Mouse (Mus musculus): ENCODE measurements around the gene Ugt2b34. TPM values are rescaled to one million over a fixed set of nuclear protein-coding genes. Genes with fewer than 3 reads are reported as not detected.

Gene Ugt2b34
- polyA plus RNA-seq, 1 experiment from 2014 or later, result 69.1 TPM

- peaks cover 7% of the 10 kb centered on the region; the same call in 1 of the 2 replicates for H3K36me3 ChIP-seq (ENCODE audit: control insufficient read depth, insufficient read depth, low read length)
- no peak overlapping the region for H3K4me2 ChIP-seq (replicated peaks; ENCODE audit: low read depth, low read length)
- 91% methylated on average over 2 of the region's 2 CpGs for WGBS
- ATAC-seq (ENCODE audit: insufficient number of reproducible peaks, insufficient read depth, low FRiP score, low read depth), result no peak
- no peaks in the 10 kb centered on the region for H3K9me3 ChIP-seq (ENCODE audit: control insufficient read depth, low read depth, low read length)
- H3K27ac ChIP-seq (ENCODE audit: low read length), result no peak overlapping the region
- no peak overlapping the region for H3K9ac ChIP-seq (replicated peaks; ENCODE audit: low read depth, low read length)
- H3K4me3 ChIP-seq (ENCODE audit: low read depth, low read length), result no peak overlapping the region
- H3K27me3 ChIP-seq (ENCODE audit: control insufficient read depth, insufficient read depth, low read length), result no peaks in the 10 kb centered on the region
- no peaks in the 10 kb centered on the region for H3K4me1 ChIP-seq (ENCODE audit: control insufficient read depth, insufficient read depth, low read length)
These were observed 66.5 kb downstream of the Ugt2b34 start for GRCm38 (mm10) chr5:86840207-86840606.

Other genes with a start within 250 kb of the Ugt2b34 start
- 0.59 and 1.1 TPM in 2 replicates for gene Tmprss11b, start 230.6 kb downstream of the Ugt2b34 start, polyA plus RNA-seq (2014; fragmentation: Nextera tagmentation; extraction: Ambion mirVana)
- gene Tmprss11e, start 161.1 kb downstream of the Ugt2b34 start, polyA plus RNA-seq (2014; fragmentation: Nextera tagmentation; extraction: Ambion mirVana), result not detected in 2 replicates
- 50.6 and 53.4 TPM in 2 replicates for gene Ythdc1, start 102.7 kb downstream of the Ugt2b34 start, polyA plus RNA-seq (2014; fragmentation: Nextera tagmentation; extraction: Ambion mirVana)
- gene Ugt2b1, start 19.6 kb upstream of the Ugt2b34 start, polyA plus RNA-seq (2014; fragmentation: Nextera tagmentation; extraction: Ambion mirVana), result 0.10 TPM in 1 of 2 replicates, not detected in the other
- gene Ugt2b35, start 93.9 kb upstream of the Ugt2b34 start, polyA plus RNA-seq (2014; fragmentation: Nextera tagmentation; extraction: Ambion mirVana), result 1.1 TPM in 2 replicates
- 0.72 and 1.1 TPM in 2 replicates for gene Ugt2b36, start 185.6 kb upstream of the Ugt2b34 start, polyA plus RNA-seq (2014; fragmentation: Nextera tagmentation; extraction: Ambion mirVana)
- gene Ugt2b5, start 233.4 kb upstream of the Ugt2b34 start, polyA plus RNA-seq (2014; fragmentation: Nextera tagmentation; extraction: Ambion mirVana), result not detected in 2 replicates